9 mouse cellular contexts compared by ENCODE assay signal in genomic region chr5:100082006-100082405, GRCm38 (mm10).
"Had no signal": no experiment of that assay in that cellular context is flagged by ENCODE, and none has a peak within 500 bp of the region (broad histone marks: within the 10 kb centered on the region; RNA-seq: fewer than 3 reads in every experiment).

No protein-coding gene starts in this region.

- DNase-seq: kidney, adult 8-10 months; layer of hippocampus, adult 9-11 months; left cerebral cortex, postnatal 4 days; lung, adult 18-20 months; right cerebral cortex, postnatal 14 days; thymus, postnatal 25 days had no signal

- H3K9me3 ChIP-seq: limb, embryonic 13.5 days; midbrain, embryonic 12.5 days had no signal

- H3K36me3 ChIP-seq: limb, embryonic 13.5 days; midbrain, embryonic 12.5 days had no signal

- ATAC-seq: intestine, postnatal 0 days had no signal

- H3K27me3 ChIP-seq: limb, embryonic 13.5 days had no signal

- H3K4me3 ChIP-seq: limb, embryonic 13.5 days; midbrain, embryonic 12.5 days had no signal
